ENCODE assay signal across 9 mouse cellular contexts in the genomic region with DNA sequence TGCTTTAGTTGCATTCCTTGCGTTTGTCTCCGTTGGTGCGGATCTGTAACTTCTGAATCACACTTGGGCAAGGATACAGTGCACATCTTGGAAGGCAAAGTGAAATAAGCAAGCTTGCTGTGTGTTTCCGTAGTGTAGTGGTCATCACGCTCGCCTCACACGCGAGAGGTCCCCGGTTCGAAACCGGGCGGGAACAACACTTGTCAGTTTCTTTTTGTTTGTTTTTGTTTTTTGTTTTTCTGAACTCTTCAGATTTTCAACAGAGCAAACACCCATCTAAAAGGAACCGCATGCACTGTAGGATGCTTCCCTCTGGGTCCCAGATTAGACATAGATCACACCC. TPM values are rescaled to one million over a fixed set of nuclear protein-coding genes. Genes with fewer than 3 reads are reported as not detected.
A peak's percentile ranks its signal among the peaks of the same experiment; 100 is the strongest.
DNase-seq lines count a peak whose midpoint lies in the region; ATAC-seq and TF ChIP-seq lines count a peak whose summit lies in the region.
"Had no signal": no experiment of that assay in that cellular context is flagged by ENCODE, and none has a peak within 500 bp of the region (broad histone marks: within the 10 kb centered on the region; RNA-seq: fewer than 3 reads in every experiment).

No protein-coding gene starts in this region.

- no peaks in the 10 kb centered on the region for H3K36me3 ChIP-seq in heart, embryonic 11.5 days (ENCODE audit: control insufficient read depth, insufficient read depth, low read length)
- no peaks in the 10 kb centered on the region for H3K36me3 ChIP-seq in ES-E14 (ENCODE audit: control insufficient read depth, insufficient read depth, low read length, poor library complexity, severe bottlenecking)
- no peaks in the 10 kb centered on the region for H3K36me3 ChIP-seq in hindbrain, embryonic 13.5 days
- H3K36me3 ChIP-seq in limb, embryonic 14.5 days (ENCODE audit: control insufficient read depth, insufficient read depth, low read length) = no peaks in the 10 kb centered on the region

- H3K9me3 ChIP-seq in heart, embryonic 11.5 days (replicated peaks; ENCODE audit: control insufficient read depth, low read length) = no peaks in the 10 kb centered on the region
- H3K9me3 ChIP-seq in ES-E14 (ENCODE audit: control insufficient read depth, insufficient read depth, low read depth, low read length) = no peaks in the 10 kb centered on the region
- H3K9me3 ChIP-seq in hindbrain, embryonic 13.5 days = no peaks in the 10 kb centered on the region
- H3K9me3 ChIP-seq in limb, embryonic 14.5 days (ENCODE audit: control insufficient read depth, low read length) = no peaks in the 10 kb centered on the region

- H3K9ac ChIP-seq in heart, embryonic 11.5 days (ENCODE audit: low read depth, low read length) = peak overlapping the region; percentile 64; the same call in 1 of the 2 replicates
- peak overlapping the region; percentile 72 for H3K9ac ChIP-seq in ES-E14 (ENCODE audit: insufficient read depth, low read depth, low read length, poor library complexity, severe bottlenecking)
- H3K9ac ChIP-seq in hindbrain, embryonic 13.5 days = peak overlapping the region; percentile 58; the same call in 1 of the 2 replicates
- peak overlapping the region; percentile 9; the same call in 1 of the 2 replicates for H3K9ac ChIP-seq in limb, embryonic 14.5 days (ENCODE audit: low read depth, low read length, severe bottlenecking)

- WGBS in heart, embryonic 11.5 days (ENCODE audit: insufficient replicate concordance) = under 1% methylated on average over 13 of the region's 13 CpGs
- under 1% methylated on average over 13 of the region's 13 CpGs for WGBS in hindbrain, embryonic 13.5 days
- WGBS in limb, embryonic 14.5 days = 2% methylated on average over 13 of the region's 13 CpGs

- in situ Hi-C loops in ES-E14 (cut with MboI; ENCODE audit: low sequenced_read_pairs in 2 of 2, unreplicated experiment in 2 of 2) = loop anchor here (5.0 to 25.0 kb wide), 3 partner anchors 112 to 1388 kb away; no protein-coding TSS in a partner anchor

- H3K4me1 ChIP-seq in heart, embryonic 11.5 days (ENCODE audit: control insufficient read depth, insufficient read depth, low read length) = no peaks in the 10 kb centered on the region
- H3K4me1 ChIP-seq in ES-E14 (ENCODE audit: control insufficient read depth in 2 of 2, insufficient read depth in 2 of 2, low read length in 2 of 2, poor library complexity in 1 of 2) = no peaks in the 10 kb centered on the region; a peak in 1 of 4 replicates
- peaks cover 9% of the 10 kb centered on the region for H3K4me1 ChIP-seq in hindbrain, embryonic 13.5 days (replicated peaks)
- H3K4me1 ChIP-seq in limb, embryonic 14.5 days (ENCODE audit: control insufficient read depth, insufficient read depth, low read length) = no peaks in the 10 kb centered on the region

- DNase-seq in heart, adult 11 months = no peak
- DNase-seq in ES-E14 (ENCODE audit: low read depth, low spot score) = peak; percentile 82
- peak; percentile 94 for DNase-seq in embryo, embryonic 9.5 days (ENCODE audit: extremely low spot score)
- DNase-seq in limb, embryonic 14.5 days (ENCODE audit: low spot score) = peak; percentile 80
- peak; percentile 88 for DNase-seq in neural tube, embryonic 10.5 days (ENCODE audit: extremely low spot score, low spot score)
- DNase-seq in spleen, postnatal 36 days (ENCODE audit: low spot score in 2 of 2) = no peak

- H3K4me3 ChIP-seq in heart, embryonic 11.5 days (ENCODE audit: low read depth, low read length) = peak overlapping the region; percentile 62
- H3K4me3 ChIP-seq in ES-E14 (ENCODE audit: insufficient read depth in 1 of 2, low read depth in 1 of 2, low read length in 2 of 2, poor library complexity in 1 of 2, severe bottlenecking in 1 of 2) = peak overlapping the region; percentile 84
- peak overlapping the region; percentile 39 for H3K4me3 ChIP-seq in hindbrain, embryonic 13.5 days
- peak overlapping the region; percentile 39 for H3K4me3 ChIP-seq in limb, embryonic 14.5 days (replicated peaks; ENCODE audit: low read length)

- peak; percentile 66; the same call in 1 of the 2 replicates for ATAC-seq in heart, embryonic 11.5 days (replicated peaks; ENCODE audit: insufficient number of reproducible peaks, low FRiP score, low TSS enrichment)
- peak; percentile 57; the same call in 1 of the 2 replicates for ATAC-seq in hindbrain, embryonic 13.5 days (ENCODE audit: low FRiP score)
- peak; percentile 71 for ATAC-seq in limb, embryonic 14.5 days (ENCODE audit: low FRiP score, low read depth)

- TF ChIP-seq POLR2A in limb, embryonic 14.5 days (IDR thresholded peaks at IDR 0.05; ENCODE audit: borderline replicate concordance, extremely low read depth, insufficient read depth, insufficient read length) = no peak

- peak overlapping the region; percentile 79 for H3K4me2 ChIP-seq in heart, embryonic 11.5 days
- H3K4me2 ChIP-seq in hindbrain, embryonic 13.5 days = peak overlapping the region; percentile 55
- H3K4me2 ChIP-seq in limb, embryonic 14.5 days (replicated peaks; ENCODE audit: low read depth, low read length, severe bottlenecking) = peak overlapping the region; percentile 53

- H3K27me3 ChIP-seq in heart, embryonic 11.5 days (ENCODE audit: control insufficient read depth, insufficient read depth, low read length) = no peaks in the 10 kb centered on the region
- peaks cover 52% of the 10 kb centered on the region for H3K27me3 ChIP-seq in hindbrain, embryonic 13.5 days
- H3K27me3 ChIP-seq in limb, embryonic 14.5 days (ENCODE audit: control insufficient read depth, insufficient read depth, low read length) = peaks cover 5% of the 10 kb centered on the region; the same call in 1 of the 2 replicates

- no peak overlapping the region for H3K27ac ChIP-seq in heart, embryonic 11.5 days (ENCODE audit: low read depth, low read length)
- no peak overlapping the region for H3K27ac ChIP-seq in ES-E14 (ENCODE audit: insufficient read depth, low read depth, low read length, poor library complexity, severe bottlenecking)
- no peak overlapping the region for H3K27ac ChIP-seq in hindbrain, embryonic 13.5 days
- H3K27ac ChIP-seq in limb, embryonic 14.5 days (replicated peaks; ENCODE audit: low read depth, low read length) = no peak overlapping the region

TF ChIP-seq in ES-E14, 5 proteins besides CTCF, POLR2A, EP300 and RAD21:
- TF ChIP-seq CHD2 (IDR thresholded peaks at IDR 0.05; ENCODE audit: low read depth, low read length) = no peak
- TF ChIP-seq MAFK (IDR thresholded peaks at IDR 0.05; ENCODE audit: insufficient read depth, low read depth, low read length) = peak; percentile 69

RNA-seq across cellular contexts. Expression of a gene that starts 53.0 kb away (rescaled TPM):
- polyA plus RNA-seq in heart, embryonic 11.5 days (2014; fragmentation: Nextera tagmentation; extraction: Ambion mirVana) = not detected in 2 replicates
- not detected in 2 replicates for total RNA-seq in ES-E14 (2012; rRNA removed)
- not detected in 2 replicates for polyA plus RNA-seq in hindbrain, embryonic 13.5 days (2015; fragmentation: Nextera tagmentation; extraction: Ambion mirVana)
- not detected in 2 replicates for polyA plus RNA-seq in limb, embryonic 14.5 days (2012; rRNA removed)
- polyA plus RNA-seq in limb, embryonic 14.5 days (2014; fragmentation: Nextera tagmentation; extraction: Ambion mirVana) = not detected in 2 replicates
- polyA plus RNA-seq: spleen, adult 2 months had no signal

Comparison
In these comparisons a context has a peak if more than half of its experiments do, and no peak if none do; other contexts are left out.
1. H3K9ac ChIP-seq: peak in every context shown above with its lines; median percentile 72 in ES-E14; 64 in heart, embryonic 11.5 days; 58 in hindbrain, embryonic 13.5 days; 9 in limb, embryonic 14.5 days.
2. DNase-seq: peak in ES-E14 (single experiment), embryo, embryonic 9.5 days (single experiment), limb, embryonic 14.5 days (single experiment) and neural tube, embryonic 10.5 days (single experiment); none in heart, adult 11 months (single experiment) and spleen, postnatal 36 days (0 of 2).
3. Peak in every context shown above with its lines, with median percentiles within 50 percentile points of each other: ATAC-seq, H3K4me2 ChIP-seq and H3K4me3 ChIP-seq.